Mouse (Mus musculus) adrenal gland, adult 8-10 months (tissue): ENCODE results near the gene Ric3. TPM values are rescaled to one million over a fixed set of nuclear protein-coding genes. Genes with fewer than 3 reads are reported as not detected.

Experiments
- DNase-seq: peaks from one replicate; pipeline ENCODE4 v3.0.0; 2022
- total RNA-seq, 4 experiments: library from RNA; stranded (reverse); gene quantifications; 2 replicates each; pipeline ENCODE4 v1.2.4; 2022

Ric3 gene
- total RNA-seq, 4 experiments from 2014 or later = 70.1 to 94.0 (median 82.6) TPM

DNA sequence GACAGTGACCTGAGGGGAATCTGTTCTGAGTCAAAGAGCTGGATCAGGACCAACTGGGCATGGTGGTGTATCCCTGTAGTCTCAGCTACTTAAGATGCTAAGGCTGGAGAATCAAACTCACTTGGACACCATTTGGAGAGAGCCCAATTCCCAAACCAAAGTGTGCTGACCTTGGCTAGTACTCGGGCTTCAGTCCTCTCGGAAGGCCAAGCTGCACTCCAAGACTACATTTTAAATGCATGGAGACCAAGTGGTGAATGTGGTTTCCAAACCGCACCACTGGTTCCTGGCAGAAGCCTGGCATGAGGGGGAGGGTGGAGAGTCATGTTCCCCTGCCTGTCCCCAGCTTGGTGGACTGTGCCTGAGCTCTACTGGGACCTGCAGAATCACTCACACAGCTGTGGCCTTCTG lies 89.2 kb downstream of the Ric3 start:
- no peak for DNase-seq

DNA sequence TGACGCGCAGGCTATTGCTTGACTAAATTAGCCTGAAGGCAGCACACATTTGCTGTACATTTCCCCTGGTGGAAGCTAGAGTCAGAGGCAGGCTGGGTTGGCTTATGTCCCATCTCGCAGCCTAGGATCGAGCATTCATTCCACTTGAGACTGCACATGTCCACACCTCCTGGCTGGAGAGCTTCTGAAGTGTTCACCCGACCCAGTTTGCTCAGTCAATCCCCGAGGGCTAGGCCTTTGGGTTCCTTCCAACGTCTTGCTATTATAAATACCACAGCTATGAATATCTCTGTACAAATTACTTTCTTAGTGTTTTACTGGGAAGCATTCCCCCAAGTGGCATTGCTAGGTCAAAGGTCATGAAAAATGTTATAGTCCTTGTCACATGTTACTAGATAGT lies 89.9 kb downstream of the Ric3 start:
- no peak for DNase-seq

- DNase-seq = no peak
These were observed 91.9 kb downstream of the Ric3 start for GRCm38 (mm10) chr7:108991207-108991606.

DNA sequence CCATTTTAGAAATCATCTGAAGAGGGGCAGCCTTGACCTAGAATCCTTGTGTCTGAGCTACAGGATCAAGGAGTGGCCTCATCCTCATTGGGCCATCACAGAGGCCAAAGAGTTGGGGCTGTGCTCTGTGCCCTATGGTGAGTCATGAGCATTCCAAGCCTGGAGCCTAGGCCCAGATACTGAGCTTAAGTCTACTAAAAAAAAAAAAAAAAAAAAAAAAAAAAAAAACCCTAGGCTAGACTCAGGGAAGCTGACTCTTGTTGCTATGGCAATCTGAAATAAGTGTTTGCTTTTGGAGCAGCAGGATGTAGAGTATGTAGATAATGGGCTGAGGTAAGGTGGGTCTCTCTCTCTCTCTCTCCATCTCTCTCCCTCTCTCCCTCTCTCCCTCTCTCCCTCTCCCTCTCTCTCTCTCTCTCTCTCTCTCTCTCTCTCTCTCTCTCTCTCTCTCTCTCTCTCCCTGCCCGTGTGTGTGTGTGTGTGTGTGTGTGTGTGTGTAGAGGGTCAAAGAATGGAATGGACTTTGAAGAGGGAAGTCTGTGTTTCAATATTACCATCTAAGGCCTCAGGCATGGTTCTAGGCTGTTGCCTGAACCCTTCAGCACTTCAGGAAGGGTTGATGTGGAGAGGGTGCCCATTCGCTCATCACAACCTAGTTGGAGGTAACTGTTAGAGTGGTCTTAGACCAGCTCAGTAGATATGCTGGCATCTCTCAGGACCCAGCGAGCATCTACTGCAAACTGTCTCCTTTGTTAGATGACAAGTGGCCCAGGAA lies 97.0 kb downstream of the Ric3 start:
- DNase-seq = peak; percentile 44

Other genes starting within 250 kb of the Ric3 start
- not detected for gene Olfr516, start 232.8 kb downstream of the Ric3 start, total RNA-seq
- gene Olfr517, start 211.0 kb downstream of the Ric3 start, total RNA-seq = not detected
- gene Olfr518, start 198.3 kb downstream of the Ric3 start, total RNA-seq = not detected
- gene Olfr519, start 188.9 kb downstream of the Ric3 start, total RNA-seq = not detected
- gene Nlrp10, start 153.2 kb downstream of the Ric3 start, total RNA-seq = under 1 TPM; 0.09 to 0.38 (median 0.24) TPM
- 100 to 1,000 TPM; 133 to 158 (median 151) TPM for gene Eif3f, start 148.9 kb downstream of the Ric3 start, total RNA-seq
- gene Tub, start 133.0 kb downstream of the Ric3 start, total RNA-seq = 10 to 100 TPM; 36.0 to 70.2 (median 52.9) TPM
- gene Lmo1, start 91.9 kb upstream of the Ric3 start, total RNA-seq = 1 to 10 TPM; 4.8 to 8.5 (median 6.3) TPM